Mouse (Mus musculus) CH12.LX (cell line): ENCODE results near the gene Myod1. TPM values are rescaled to one million over a fixed set of nuclear protein-coding genes. Genes with fewer than 3 reads are reported as not detected.

ENCODE experiments used
- DNase-seq: peaks from one replicate; pipeline ENCODE4 v3.0.0-alpha.2; 2013; ENCODE audit errors: extremely low read depth
- H3K27ac ChIP-seq: 2 replicates; pipeline ENCODE4 v1.5.1; 2012; ENCODE audit warnings: low read depth, mild to moderate bottlenecking, control low read depth, moderate library complexity; ENCODE audit not compliant: insufficient read depth
- H3K27me3 ChIP-seq: replicated peaks from 2 replicates; pipeline ENCODE3; 2012; ENCODE audit warnings: inconsistent platforms
- H3K36me3 ChIP-seq, 2 experiments: replicated peaks in 1 of 2; 2 replicates each; pipeline versions ENCODE3 to v1.6.1; 2012; ENCODE audit warnings: inconsistent platforms in 1 of 2, low read length in 1 of 2, mild to moderate bottlenecking in 1 of 2, mixed read lengths in 1 of 2, moderate library complexity in 1 of 2; ENCODE audit not compliant: control insufficient read depth in 1 of 2, insufficient read depth in 1 of 2
- H3K4me1 ChIP-seq, 2 experiments: 2 replicates each; pipeline ENCODE4 v1.6.1; 2012; ENCODE audit warnings: inconsistent platforms in 1 of 2, moderate library complexity in 1 of 2; ENCODE audit not compliant: insufficient read depth in 2 of 2, control insufficient read depth in 1 of 2
- H3K4me2 ChIP-seq: 2 replicates; pipeline ENCODE4 v1.6.1; 2012; ENCODE audit warnings: low read depth, mild to moderate bottlenecking, control low read depth; ENCODE audit not compliant: poor library complexity, insufficient read depth, severe bottlenecking
- H3K4me3 ChIP-seq, 3 experiments: fragments of 150-350 bp in 1 of 3; sonication (generic) in 1 of 3; replicated peaks in 1 of 3; 2 replicates each; pipeline versions ENCODE3 to v1.5.1; 2011 to 2012; ENCODE audit warnings: low read depth in 2 of 3, low read length in 2 of 3, mild to moderate bottlenecking in 2 of 3, moderate library complexity in 2 of 3, control low read depth in 1 of 3, improper control_type of control experiment in 1 of 3, inconsistent platforms in 1 of 3, mixed read lengths in 1 of 3; ENCODE audit not compliant: poor library complexity in 1 of 3
- H3K79me2 ChIP-seq: replicated peaks from 2 replicates; pipeline ENCODE4 v1.6.1; 2012; ENCODE audit warnings: mild to moderate bottlenecking, moderate library complexity; ENCODE audit not compliant: control insufficient read depth, poor library complexity, insufficient read depth, severe bottlenecking; ENCODE audit errors: extremely low read depth
- H3K9ac ChIP-seq: 2 replicates; pipeline ENCODE4 v1.6.1; 2012; ENCODE audit warnings: low read depth, mild to moderate bottlenecking, control low read depth, moderate library complexity; ENCODE audit not compliant: insufficient read depth
- H3K9me3 ChIP-seq: replicated peaks from 2 replicates; pipeline ENCODE3; 2012; ENCODE audit warnings: low read length, inconsistent platforms, mixed read lengths
- BHLHE40 ChIP-seq: IDR thresholded peaks from 2 replicates; pipeline ENCODE4 v1.6.1; 2011; ENCODE audit warnings: mild to moderate bottlenecking, low read depth, low read length, improper control_type of control experiment
- CTCF ChIP-seq, 2 experiments: IDR thresholded peaks in 1 of 2; conservative IDR thresholded peaks in 1 of 2; 2 replicates each; pipeline ENCODE4 v1.5.1; 2011 to 2012; ENCODE audit warnings: low read depth in 2 of 2, low read length in 2 of 2, improper control_type of control experiment in 1 of 2, inconsistent platforms in 1 of 2, mild to moderate bottlenecking in 1 of 2, moderate library complexity in 1 of 2
- E2F4 ChIP-seq: IDR thresholded peaks from 2 replicates; pipeline ENCODE4 v1.6.1; 2011; ENCODE audit warnings: low read depth, low read length, improper control_type of control experiment; ENCODE audit not compliant: insufficient replicate concordance
- EP300 ChIP-seq: IDR thresholded peaks from 2 replicates; pipeline ENCODE4 v1.6.1; 2011; ENCODE audit warnings: low read length, improper control_type of control experiment
- GABPA ChIP-seq: IDR thresholded peaks from 2 replicates; pipeline ENCODE4 v1.6.1; 2012; ENCODE audit warnings: low read depth, low read length, improper control_type of control experiment, inconsistent platforms; ENCODE audit not compliant: insufficient replicate concordance
- HCFC1 ChIP-seq: IDR thresholded peaks from 2 replicates; pipeline ENCODE4 v1.6.1; 2012; ENCODE audit warnings: low read depth, mild to moderate bottlenecking, inconsistent platforms, low read length, improper control_type of control experiment
- IRF4 ChIP-seq: IDR thresholded peaks from 2 replicates; pipeline ENCODE4 v1.6.1; 2014; ENCODE audit warnings: low read depth, mild to moderate bottlenecking, inconsistent platforms, low read length, improper control_type of control experiment
- MYC ChIP-seq: IDR thresholded peaks from 2 replicates; pipeline ENCODE4 v1.6.1; 2011; ENCODE audit warnings: low read depth, mild to moderate bottlenecking, improper control_type of control experiment, low read length
- NELFE ChIP-seq: IDR thresholded peaks from 2 replicates; pipeline ENCODE4 v1.6.1; 2011; ENCODE audit warnings: low read depth, low read length, improper control_type of control experiment
- PAX5 ChIP-seq: IDR thresholded peaks from 2 replicates; pipeline ENCODE4 v1.6.1; 2012; ENCODE audit warnings: low read length, inconsistent platforms, mixed read lengths
- SMC3 ChIP-seq: IDR thresholded peaks from 2 replicates; pipeline ENCODE4 v1.6.1; 2011; ENCODE audit warnings: low read depth, low read length, improper control_type of control experiment
- ZC3H11A ChIP-seq: IDR thresholded peaks from 2 replicates; pipeline ENCODE4 v1.6.1; 2012; ENCODE audit warnings: low read depth, mild to moderate bottlenecking, inconsistent platforms, low read length, improper control_type of control experiment
- ZMIZ1 ChIP-seq: IDR thresholded peaks from 2 replicates; pipeline ENCODE4 v1.6.1; 2012; ENCODE audit warnings: low read depth, mild to moderate bottlenecking, inconsistent platforms, low read length, improper control_type of control experiment
- dilution Hi-C: fragments of 300-500 bp; cut with MboI; formaldehyde crosslinking; loops from 2 replicates; pipeline ENCODE4 v1.14.3; 2020; ENCODE audit warnings: low sequenced_read_pairs; ENCODE audit not compliant: extremely low pct_unique_long_range_greater_than_20kb, extremely low pct_ligation_motif_present
- in situ Hi-C: fragments of 300-500 bp; cut with MboI; formaldehyde crosslinking; loops from 3 replicates; pipeline ENCODE4 v1.14.3; 2019; ENCODE audit warnings: low sequenced_read_pairs, low pct_ligation_motif_present, low pct_unique_long_range_greater_than_20kb, mixed read lengths
- polyA plus RNA-seq: library from polyadenylated mRNA; unstranded; fragments of >175 nt; gene quantifications from 2 replicates; pipeline ENCODE4 v1.2.1, GENCODE M21; 2012; ENCODE audit warnings: low read depth; ENCODE audit not compliant: insufficient read length
- total RNA-seq, 2 experiments: library from RNA; depleted of rRNA; stranded (reverse); fragments of 300-350 nt in 1 of 2; fragments of >200 nt in 1 of 2; gene quantifications; 2 replicates each; pipeline ENCODE4 v1.2.3; 2012 to 2014

The Myod1 gene
- total and polyA plus RNA-seq, 3 experiments, result not detected

DNA sequence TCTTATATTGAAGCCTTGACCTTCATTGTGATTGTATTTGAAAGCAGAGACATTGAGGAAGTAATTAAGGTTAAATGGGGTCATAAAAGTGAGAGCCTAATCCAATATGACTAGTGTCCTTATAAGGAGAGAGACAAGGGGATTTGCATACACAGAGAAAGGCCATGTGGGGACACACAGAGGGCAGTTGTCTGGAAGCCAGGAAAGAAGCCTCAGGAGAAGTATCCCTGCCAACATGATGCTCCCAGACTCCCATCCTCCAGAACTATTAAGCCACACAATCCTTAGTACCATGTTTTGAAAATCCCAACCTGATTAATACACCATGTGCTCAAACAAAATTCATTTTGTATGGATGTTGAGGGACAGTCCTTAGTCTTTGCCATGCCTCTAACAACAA is 14.5 kb upstream of the Myod1 start:
- H3K27me3 ChIP-seq, result peaks cover 93% of the 10 kb centered on the region
- in situ Hi-C loops, result no loop called here
- H3K4me3 ChIP-seq, result no peak overlapping the region
- no peak for DNase-seq
- H3K27ac ChIP-seq, result no peak overlapping the region
- no peak for TF ChIP-seq MYC
- H3K79me2 ChIP-seq, result no peaks in the 10 kb centered on the region
- no peaks in the 10 kb centered on the region for H3K4me1 ChIP-seq
- no peak overlapping the region for H3K4me2 ChIP-seq
- dilution Hi-C loops, result no loop called here
- H3K9me3 ChIP-seq, result no peaks in the 10 kb centered on the region
- no peaks in the 10 kb centered on the region for H3K36me3 ChIP-seq
- H3K9ac ChIP-seq, result no peak overlapping the region

DNA sequence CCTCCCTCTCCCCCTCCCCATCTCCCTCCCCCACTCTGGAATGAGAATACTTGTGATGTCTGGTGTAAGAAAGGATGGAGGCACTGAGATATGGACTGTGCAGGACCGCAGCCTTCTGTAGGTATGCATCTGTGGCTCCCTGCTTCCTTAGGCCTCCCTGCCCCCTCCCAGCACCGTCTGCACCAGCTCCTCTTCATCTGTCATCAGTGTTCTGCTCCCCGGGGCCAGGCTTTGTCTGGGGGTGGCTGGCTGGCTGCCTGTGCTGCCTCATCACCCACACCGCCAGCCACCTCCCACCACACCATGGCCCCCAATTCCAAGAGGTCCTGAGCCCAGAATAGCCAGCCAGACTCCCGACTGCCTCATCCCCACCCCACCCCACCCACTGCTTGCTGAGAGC is 12.1 kb upstream of the Myod1 start:
- dilution Hi-C loops, result no loop called here
- TF ChIP-seq BHLHE40 (no peak), CTCF (conservative IDR thresholded peaks at IDR 0.05 in 1 of 2, IDR thresholded peaks at IDR 0.05 in 1 of 2; ENCODE audit: low read depth in 2 of 2, low read length in 2 of 2) (no peak), HCFC1 (no peak), EP300 (no peak), GABPA (no peak)
- Histone ChIP-seq H3K9me3 (peaks cover 6% of the 10 kb centered on the region), H3K36me3 (no peaks in the 10 kb centered on the region), H3K4me3 (no peak overlapping the region), H3K27me3 (peaks cover 93% of the 10 kb centered on the region), H3K4me1 (no peaks in the 10 kb centered on the region), H3K9ac (no peak overlapping the region), H3K4me2 (no peak overlapping the region), H3K79me2 (no peaks in the 10 kb centered on the region), H3K27ac (no peak overlapping the region)
- in situ Hi-C loops, result no loop called here
- DNase-seq, result no peak

DNA sequence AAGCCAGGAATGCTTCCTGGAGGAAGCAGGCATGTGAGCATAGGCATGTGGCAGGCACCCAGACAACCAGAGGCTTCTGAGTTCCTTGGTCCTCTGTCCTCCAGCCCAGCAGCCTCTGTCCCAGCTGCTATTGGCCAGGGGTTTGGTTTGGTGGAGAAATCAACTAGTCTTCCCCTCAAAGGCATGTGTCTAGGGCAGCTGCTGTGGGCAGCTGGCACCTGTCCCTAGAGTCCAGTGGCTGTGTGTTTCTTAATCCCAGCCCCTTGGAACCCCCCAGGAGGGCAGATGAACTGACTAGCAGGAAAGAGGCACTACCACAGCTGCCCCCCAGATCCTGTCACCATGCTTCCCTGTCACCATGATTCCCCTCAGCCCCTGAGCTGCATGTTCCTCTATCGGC is 10.5 kb upstream of the Myod1 start:
- Histone ChIP-seq H3K9me3 (peaks cover 6% of the 10 kb centered on the region), H3K36me3 (no peaks in the 10 kb centered on the region), H3K9ac (no peak overlapping the region), H3K27ac (no peak overlapping the region), H3K27me3 (peaks cover 89% of the 10 kb centered on the region), H3K4me1 (no peaks in the 10 kb centered on the region), H3K4me3 (no peak overlapping the region), H3K4me2 (no peak overlapping the region), H3K79me2 (no peaks in the 10 kb centered on the region)
- TF ChIP-seq ZMIZ1, result no peak
- no peak for TF ChIP-seq ZC3H11A
- no peak for TF ChIP-seq HCFC1
- TF ChIP-seq E2F4, result no peak
- TF ChIP-seq NELFE, result no peak
- TF ChIP-seq MYC, result no peak
- TF ChIP-seq SMC3, result no peak
- no peak for TF ChIP-seq PAX5
- no peak for TF ChIP-seq IRF4
- TF ChIP-seq BHLHE40, result no peak
- in situ Hi-C loops, result no loop called here
- DNase-seq, result no peak
- dilution Hi-C loops, result no loop called here
